Mouse (Mus musculus) cerebellum, adult 2 months (tissue): ENCODE data around the gene Fbxo9. TPM values are rescaled to one million over a fixed set of nuclear protein-coding genes. Genes with fewer than 3 reads are reported as not detected.

Experiments used
- DNase-seq, 2 experiments: peaks; one replicate each; pipeline ENCODE4 v3.0.0; 2021
- H3K27ac ChIP-seq: fragments of 200-500 bp; 2 replicates; pipeline ENCODE4 v1.5.1; 2012; ENCODE audit warnings: low read length, control low read depth, inconsistent platforms; ENCODE audit not compliant: insufficient read depth
- H3K27me3 ChIP-seq: fragments of 200-500 bp; 2 replicates; pipeline ENCODE4 v1.6.1; 2012; ENCODE audit warnings: inconsistent platforms, mild to moderate bottlenecking, low read length, moderate library complexity; ENCODE audit not compliant: control insufficient read depth, insufficient read depth
- H3K4me1 ChIP-seq: fragments of 200-500 bp; 2 replicates; pipeline ENCODE4 v1.6.1; 2011; ENCODE audit warnings: low read length; ENCODE audit not compliant: control insufficient read depth, insufficient read depth
- H3K4me3 ChIP-seq: fragments of 200-500 bp; replicated peaks from 2 replicates; pipeline ENCODE3; 2011; ENCODE audit warnings: mild to moderate bottlenecking, low read depth, low read length, control low read depth; ENCODE audit not compliant: insufficient read depth
- CTCF ChIP-seq: fragments of 200-500 bp; IDR thresholded peaks from 2 replicates; pipeline ENCODE4 v1.5.1; 2011; ENCODE audit warnings: low read depth, mild to moderate bottlenecking, control low read depth, low read length, moderate library complexity, borderline replicate concordance; ENCODE audit not compliant: insufficient read depth
- POLR2A ChIP-seq: fragments of 200-500 bp; IDR thresholded peaks from 2 replicates; pipeline ENCODE4 v1.6.1; 2011; ENCODE audit warnings: low read length, control low read depth, borderline replicate concordance; ENCODE audit not compliant: insufficient read depth
- WGBS: fragments of 180-500 bp; shearing (Covaris S2); methylation state at CpG from one replicate; pipeline ENCODE4 v1.1.7; 2018; 5-methylcytosine and 5-hydroxymethylcytosine counted together
- polyA plus RNA-seq: library from polyadenylated mRNA; depleted of rRNA; stranded (reverse); fragments of >200 nt; gene quantifications from 2 replicates; pipeline ENCODE4 v1.2.3, GENCODE M21; 2012; rRNA removed

Fbxo9 gene
- polyA plus RNA-seq, 1 experiment: 224 TPM

DNA sequence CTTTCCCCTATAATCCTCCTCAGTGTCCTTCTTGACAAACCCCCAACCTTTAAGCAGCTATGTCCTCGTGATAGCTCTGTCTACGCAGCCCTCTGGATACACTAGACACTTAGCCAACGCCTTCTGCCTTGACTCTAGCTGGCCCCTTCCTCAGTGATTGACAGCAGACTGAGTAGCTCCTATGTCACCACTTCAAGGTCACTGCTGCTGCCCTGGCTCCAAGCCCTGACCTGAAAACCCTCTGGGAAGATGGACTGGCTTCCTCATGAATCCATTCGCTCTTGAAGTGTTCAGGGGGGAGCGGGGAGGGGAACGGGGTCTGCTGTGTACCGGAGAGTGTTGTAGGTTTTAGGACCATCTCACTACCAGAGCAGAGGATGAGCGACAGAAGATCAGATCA, 73.0 kb downstream of the Fbxo9 start:
- H3K4me3 ChIP-seq: no peak overlapping the region
- DNase-seq: no peak
- H3K4me1 ChIP-seq: no peaks in the 10 kb centered on the region
- TF ChIP-seq CTCF: no peak
- TF ChIP-seq POLR2A: no peak
- H3K27me3 ChIP-seq: no peaks in the 10 kb centered on the region
- WGBS: 84% methylated on average over 8 of the region's 8 CpGs
- no peak overlapping the region for H3K27ac ChIP-seq

DNA sequence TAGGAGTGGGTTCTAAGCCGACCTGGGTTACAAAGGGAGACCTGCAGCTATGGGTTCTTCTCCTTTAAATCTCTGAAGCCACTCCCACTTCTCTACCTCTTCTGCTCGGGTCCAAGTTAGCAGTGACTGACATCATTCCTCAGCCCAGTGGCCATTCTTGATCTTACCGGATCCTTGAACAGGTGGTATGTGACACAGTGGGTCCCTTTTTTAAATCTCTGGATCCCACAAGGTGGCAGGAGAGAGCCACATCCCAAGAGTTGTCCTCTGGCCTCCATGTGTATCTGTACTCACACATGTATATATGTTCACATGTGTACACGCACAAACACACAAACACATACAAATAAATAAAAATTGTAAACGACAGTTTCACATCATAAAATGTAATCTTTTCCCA, 73.6 kb downstream of the Fbxo9 start:
- 76% methylated on average over 5 of the region's 5 CpGs for WGBS
- no peaks in the 10 kb centered on the region for H3K4me1 ChIP-seq

DNA sequence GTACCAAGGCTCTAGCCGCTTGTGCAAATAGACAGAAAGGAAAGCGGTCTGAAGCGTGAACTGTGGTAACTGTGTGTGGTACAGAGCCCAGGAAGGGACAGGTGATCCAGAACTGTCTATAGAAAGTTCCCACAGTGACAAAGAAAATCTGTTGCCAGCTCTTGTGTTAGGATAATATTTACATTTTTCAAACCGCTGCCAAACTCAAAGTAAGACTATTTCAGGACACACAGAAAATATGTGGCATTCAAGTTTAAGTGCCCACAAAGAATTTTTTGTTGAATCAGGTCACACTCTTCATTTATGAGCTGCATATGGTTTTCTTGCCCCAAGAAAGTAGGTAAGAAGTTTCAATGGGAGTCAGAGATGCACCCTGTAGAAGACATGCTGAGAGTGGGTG, 75.9 kb downstream of the Fbxo9 start:
- Histone ChIP-seq H3K27me3 (no peaks in the 10 kb centered on the region), H3K27ac (no peak overlapping the region), H3K4me3 (no peak overlapping the region), H3K4me1 (no peaks in the 10 kb centered on the region)
- 94% methylated on average over 4 of the region's 4 CpGs for WGBS
- no peak for DNase-seq
- TF ChIP-seq POLR2A (no peak), CTCF (no peak)

More for the DNA sequence above, 73.6 kb downstream of the Fbxo9 start:
- DNase-seq: no peak
- Histone ChIP-seq H3K27me3 (no peaks in the 10 kb centered on the region), H3K27ac (no peak overlapping the region), H3K4me3 (no peak overlapping the region)
- TF ChIP-seq POLR2A: no peak
- TF ChIP-seq CTCF: no peak

Other genes starting within 250 kb of the Fbxo9 start
- gene Elovl5, start 191.7 kb downstream of the Fbxo9 start, polyA plus RNA-seq: 102 and 109 TPM in 2 replicates
- gene Gcm1, start 57.1 kb downstream of the Fbxo9 start, polyA plus RNA-seq: not detected in 2 replicates
- gene Ick, start 127 bp upstream of the Fbxo9 start, polyA plus RNA-seq: 15.1 and 16.9 TPM in 2 replicates
- 107 and 113 TPM in 2 replicates for gene Gsta4, start 73.7 kb upstream of the Fbxo9 start, polyA plus RNA-seq
- not detected in 2 replicates for gene Gsta1, start 121.6 kb upstream of the Fbxo9 start, polyA plus RNA-seq
- not detected in 2 replicates for gene Gm3776, start 148.1 kb upstream of the Fbxo9 start, polyA plus RNA-seq
- not detected in 2 replicates for gene Gm10639, start 180.9 kb upstream of the Fbxo9 start, polyA plus RNA-seq
- not detected in 2 replicates for gene Omt2a, start 205.7 kb upstream of the Fbxo9 start, polyA plus RNA-seq
- gene Omt2b, start 218.5 kb upstream of the Fbxo9 start, polyA plus RNA-seq: not detected in 2 replicates
- not detected in 2 replicates for gene Gsta2, start 246.7 kb upstream of the Fbxo9 start, polyA plus RNA-seq